Mouse (Mus musculus) adipocyte (in vitro differentiated cells): ENCODE data around the gene Iqcn.
A peak's percentile ranks its signal among the peaks of the same experiment; 100 is the strongest.

ENCODE experiments used
- DNase-seq: peaks from one replicate; pipeline ENCODE4 v3.0.0-alpha.2; 2016; ENCODE audit warnings: low spot score

Gene Iqcn

GRCm38 (mm10) chr8:70755661-70756475 lies 52.6 kb downstream of the Iqcn start:
- no peak for DNase-seq

GRCm38 (mm10) chr8:70756476-70757040 lies 53.3 kb downstream of the Iqcn start:
- DNase-seq: no peak

- DNase-seq: peak; percentile 68
Measured at GRCm38 (mm10) chr8:70757523-70758307, 54.5 kb downstream of the Iqcn start.

- no peak for DNase-seq
Measured at GRCm38 (mm10) chr8:70758308-70758615, 55.0 kb downstream of the Iqcn start.

- DNase-seq: peak; percentile 77
Measured at GRCm38 (mm10) chr8:70758616-70759561, 55.6 kb downstream of the Iqcn start.

GRCm38 (mm10) chr8:70760350-70760749 lies 57.1 kb downstream of the Iqcn start:
- peak; percentile 39 for DNase-seq

- peak; percentile 99 for DNase-seq
Measured at GRCm38 (mm10) chr8:70760775-70761406, 57.6 kb downstream of the Iqcn start, which contains the start of gene Mpv17l2. TSS of gene Mpv17l2 (minus strand) at chr8:70760946.

GRCm38 (mm10) chr8:70762118-70762517 lies 58.9 kb downstream of the Iqcn start:
- DNase-seq: no peak

- DNase-seq: peak; percentile 48
Measured at GRCm38 (mm10) chr8:70763354-70763753, 60.1 kb downstream of the Iqcn start.

GRCm38 (mm10) chr8:70764026-70764425 lies 60.8 kb downstream of the Iqcn start:
- DNase-seq: no peak

- DNase-seq: no peak
Measured at GRCm38 (mm10) chr8:70764676-70765075, 61.4 kb downstream of the Iqcn start.

GRCm38 (mm10) chr8:70765329-70765728 lies 62.1 kb downstream of the Iqcn start:
- no peak for DNase-seq

- peak; percentile 28 for DNase-seq
Measured at GRCm38 (mm10) chr8:70765838-70766570, 62.7 kb downstream of the Iqcn start.

- peak; percentile 78 for DNase-seq
Measured at GRCm38 (mm10) chr8:70766571-70767440, 63.5 kb downstream of the Iqcn start.
